Mouse (Mus musculus) hindbrain, postnatal 0 days (tissue): ENCODE measurements around the gene Nr4a3. TPM values are rescaled to one million over a fixed set of nuclear protein-coding genes. Genes with fewer than 3 reads are reported as not detected.
A peak's percentile ranks its signal among the peaks of the same experiment; 100 is the strongest.

Experiments used
- ATAC-seq: fragments of 200-750 bp; cut with Nextera tagmentation; 2 replicates; pipeline ENCODE4 v1.8.0; 2017; ENCODE audit warnings: mild to moderate bottlenecking, moderate TSS enrichment, moderate library complexity
- DNase-seq: peaks from one replicate; pipeline ENCODE4 v3.0.0-alpha.2; 2015; ENCODE audit warnings: low spot score
- H3K27ac ChIP-seq: fragments of 300-500 bp; sonication (generic); 2 replicates; pipeline ENCODE4 v1.5.1; 2014; ENCODE audit warnings: mild to moderate bottlenecking
- H3K27me3 ChIP-seq: fragments of 300-500 bp; sonication (generic); 2 replicates; pipeline ENCODE4 v1.6.1; 2014; ENCODE audit warnings: low read length, mixed read lengths; ENCODE audit not compliant: insufficient read depth
- H3K36me3 ChIP-seq: fragments of 300-500 bp; sonication (generic); 2 replicates; pipeline ENCODE4 v1.6.1; 2014; ENCODE audit warnings: low read length, mixed read lengths; ENCODE audit not compliant: insufficient read depth
- H3K4me1 ChIP-seq: fragments of 300-500 bp; sonication (generic); 2 replicates; pipeline ENCODE4 v1.6.1; 2014; ENCODE audit warnings: antibody characterized with exemption, low read length, mixed read lengths; ENCODE audit not compliant: insufficient read depth
- H3K4me2 ChIP-seq: fragments of 300-500 bp; sonication (generic); 2 replicates; pipeline ENCODE4 v1.6.1; 2014; ENCODE audit warnings: low read depth, mild to moderate bottlenecking, low read length, moderate library complexity, mixed read lengths
- H3K4me3 ChIP-seq: fragments of 300-500 bp; sonication (generic); 2 replicates; pipeline ENCODE4 v1.5.1; 2014; ENCODE audit warnings: low read length
- H3K9ac ChIP-seq: fragments of 300-500 bp; sonication (generic); replicated peaks from 2 replicates; pipeline ENCODE4 v1.6.1; 2014; ENCODE audit warnings: mild to moderate bottlenecking, low read length, moderate library complexity, mixed read lengths
- H3K9me3 ChIP-seq: fragments of 300-500 bp; sonication (generic); 2 replicates; pipeline ENCODE4 v1.6.1; 2016; ENCODE audit warnings: low read length, mixed read lengths
- CTCF ChIP-seq: IDR thresholded peaks from 2 replicates; pipeline ENCODE4 v1.5.1; 2016; ENCODE audit warnings: antibody characterized with exemption, control low read depth, low read depth
- WGBS: fragments of 180-500 bp; shearing (Covaris S2); extraction: QIAGEN DNeasy Blood & Tissue Kit; methylation state at CpG from one replicate; pipeline ENCODE4 v1.1.7; 2014; 5-methylcytosine and 5-hydroxymethylcytosine counted together
- polyA plus RNA-seq: library from polyadenylated mRNA; unstranded; fragments of >200 nt; fragmentation: Nextera tagmentation; extraction: Ambion mirVana; gene quantifications from 2 replicates; pipeline ENCODE4 v1.2.1, GENCODE M21; 2015
- total RNA-seq: library from RNA; depleted of rRNA; stranded (reverse); fragments of >200 nt; gene quantifications from 2 replicates; pipeline ENCODE4 v1.2.3, GENCODE M21; 2014; rRNA removed

Nr4a3 gene
- 2.1 and 2.9 TPM in 2 replicates for total RNA-seq
- polyA plus RNA-seq, result 1.2 and 1.8 TPM in 2 replicates

DNA sequence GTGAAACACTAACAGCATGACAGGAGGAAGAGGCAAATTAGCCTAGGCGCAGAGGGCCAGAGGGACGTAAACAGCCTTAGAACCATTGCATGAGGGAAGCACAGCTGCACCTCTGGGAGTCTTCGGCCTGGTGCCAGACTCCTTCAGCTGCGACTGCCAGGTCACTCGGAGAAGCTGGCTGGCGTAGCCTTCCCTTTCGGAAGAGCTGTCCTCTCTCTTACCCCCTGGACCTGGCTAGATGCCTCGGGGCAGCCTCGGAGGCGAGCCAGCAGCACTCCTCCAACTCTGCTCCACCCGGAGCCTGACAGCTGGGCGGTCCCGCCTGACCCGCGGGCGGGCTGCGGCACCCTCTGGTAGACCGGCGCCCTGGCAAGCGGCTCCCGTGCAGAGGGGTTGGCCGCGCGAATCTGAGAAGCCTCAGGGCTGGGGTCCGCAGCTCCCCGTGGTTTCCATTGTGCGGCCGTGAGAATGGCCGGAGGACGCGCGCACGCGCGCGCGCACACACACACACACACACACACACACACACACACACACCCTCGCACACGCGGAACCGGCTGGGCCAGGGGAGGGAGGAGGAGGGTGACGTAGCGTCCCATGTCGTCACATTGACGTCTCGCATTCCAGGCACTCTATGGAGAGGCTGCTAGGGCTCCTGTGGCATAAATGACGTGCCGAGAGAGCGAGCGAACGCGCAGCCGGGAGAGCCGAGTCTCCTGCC lies at the start of gene Nr4a3:
TSS of gene Nr4a3 (plus strand) at position 663 of the 721 bp plus-strand sequence.
- no peaks in the 10 kb centered on the region for H3K36me3 ChIP-seq
- no peaks in the 10 kb centered on the region for H3K9me3 ChIP-seq
- H3K4me3 ChIP-seq, result peak within 1 kb of the TSS; percentile 74
- H3K9ac ChIP-seq, result peak within 1 kb of the TSS; percentile 67
- under 1% methylated on average over 41 of the region's 54 CpGs for whole genome bisulfite sequencing
- ATAC-seq, result peak; percentile 77
- H3K4me2 ChIP-seq, result peak within 1 kb of the TSS; percentile 100
- TF ChIP-seq CTCF, result no peak; the same call in 1 of the 2 replicates
- peak within 1 kb of the TSS; percentile 96 for H3K27ac ChIP-seq
- peaks cover 18% of the 10 kb centered on the region for H3K4me1 ChIP-seq
- DNase-seq, result peak; percentile 93
- peaks cover 8% of the 10 kb centered on the region; the same call in 1 of the 2 replicates for H3K27me3 ChIP-seq

DNA sequence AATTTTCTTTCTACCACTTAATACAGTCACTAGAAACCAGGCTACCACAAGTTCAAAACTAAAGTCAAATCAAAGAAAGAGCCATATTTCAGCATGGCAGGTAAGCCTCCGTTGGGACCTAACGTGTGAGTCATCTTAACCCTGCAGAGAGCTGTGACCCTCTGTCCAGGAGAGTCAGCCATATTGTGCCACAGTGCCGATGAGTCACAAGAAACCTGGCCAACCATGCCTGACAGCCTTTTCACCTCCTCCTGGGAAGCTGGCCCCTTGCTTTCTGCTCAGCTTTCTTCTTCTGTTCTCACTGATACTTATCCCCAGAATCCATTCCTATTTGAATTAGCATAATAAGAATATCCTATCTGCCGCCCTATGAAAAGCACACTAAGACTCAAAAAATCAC lies 42.0 kb upstream of the Nr4a3 start:
- ATAC-seq (no peak), DNase-seq (no peak)
- no peak for TF ChIP-seq CTCF
- H3K9ac ChIP-seq, result no peak overlapping the region
- H3K9me3 ChIP-seq, result no peaks in the 10 kb centered on the region
- no peak overlapping the region for H3K4me2 ChIP-seq
- no peaks in the 10 kb centered on the region for H3K4me1 ChIP-seq
- no peaks in the 10 kb centered on the region for H3K36me3 ChIP-seq
- no peak overlapping the region for H3K27ac ChIP-seq
- 72% methylated on average over 4 of the region's 4 CpGs for whole genome bisulfite sequencing
- H3K4me3 ChIP-seq, result no peak overlapping the region
- H3K27me3 ChIP-seq, result no peaks in the 10 kb centered on the region

DNA sequence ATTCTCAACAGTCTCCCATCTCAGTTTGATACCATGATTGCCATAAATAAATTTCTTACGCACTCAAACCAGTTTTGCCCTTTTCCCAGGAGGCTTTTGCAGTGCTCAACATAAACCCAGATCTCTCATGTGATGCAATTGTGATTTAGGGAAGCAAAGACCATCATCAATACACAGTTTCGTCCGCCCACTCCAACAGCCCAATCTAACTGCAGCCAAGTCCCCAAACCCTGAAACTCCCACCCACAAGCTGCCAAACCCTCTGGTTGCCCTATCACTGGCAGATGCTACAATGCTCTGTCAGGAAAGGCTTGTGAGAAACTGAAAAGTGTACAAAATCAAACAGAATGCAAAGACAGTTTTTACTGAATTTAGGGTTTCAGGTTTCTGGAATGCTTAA lies 41.5 kb upstream of the Nr4a3 start:
- H3K4me3 ChIP-seq, result no peak overlapping the region
- DNase-seq (no peak), ATAC-seq (no peak)
- TF ChIP-seq CTCF, result no peak
- H3K27me3 ChIP-seq, result no peaks in the 10 kb centered on the region
- H3K4me1 ChIP-seq, result no peaks in the 10 kb centered on the region
- H3K27ac ChIP-seq, result no peak overlapping the region
- H3K4me2 ChIP-seq, result no peak overlapping the region
- H3K36me3 ChIP-seq, result no peaks in the 10 kb centered on the region
- 88% methylated on average over 3 of the region's 3 CpGs for WGBS
- no peaks in the 10 kb centered on the region for H3K9me3 ChIP-seq
- H3K9ac ChIP-seq, result no peak overlapping the region

DNA sequence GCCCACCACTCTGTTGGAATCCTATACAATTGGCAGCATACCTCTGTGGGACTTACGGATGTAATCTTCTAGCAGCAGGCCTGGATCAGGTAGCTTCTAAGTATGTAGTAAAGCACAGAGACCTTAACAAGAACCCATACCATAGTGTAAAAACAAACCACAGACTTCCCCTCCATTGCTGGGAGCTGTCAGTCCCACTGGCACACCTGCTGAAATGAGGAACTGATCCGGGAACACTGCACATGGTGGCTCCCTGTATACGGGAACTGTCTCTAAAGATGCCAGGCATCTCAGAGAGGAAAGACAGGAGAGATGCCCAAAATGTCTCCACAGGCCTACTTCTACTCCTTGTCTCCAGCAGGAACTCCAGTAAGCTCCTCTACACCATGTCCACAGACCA lies 38.6 kb upstream of the Nr4a3 start:
- no peaks in the 10 kb centered on the region for H3K4me1 ChIP-seq
- no peak overlapping the region for H3K9ac ChIP-seq
- WGBS, result 93% methylated on average over 3 of the region's 3 CpGs
- no peak for TF ChIP-seq CTCF
- H3K27ac ChIP-seq, result no peak overlapping the region
- ATAC-seq (no peak), DNase-seq (no peak)
- no peaks in the 10 kb centered on the region for H3K9me3 ChIP-seq
- H3K4me3 ChIP-seq, result no peak overlapping the region
- no peaks in the 10 kb centered on the region for H3K36me3 ChIP-seq
- H3K27me3 ChIP-seq, result no peaks in the 10 kb centered on the region
- H3K4me2 ChIP-seq, result no peak overlapping the region

DNA sequence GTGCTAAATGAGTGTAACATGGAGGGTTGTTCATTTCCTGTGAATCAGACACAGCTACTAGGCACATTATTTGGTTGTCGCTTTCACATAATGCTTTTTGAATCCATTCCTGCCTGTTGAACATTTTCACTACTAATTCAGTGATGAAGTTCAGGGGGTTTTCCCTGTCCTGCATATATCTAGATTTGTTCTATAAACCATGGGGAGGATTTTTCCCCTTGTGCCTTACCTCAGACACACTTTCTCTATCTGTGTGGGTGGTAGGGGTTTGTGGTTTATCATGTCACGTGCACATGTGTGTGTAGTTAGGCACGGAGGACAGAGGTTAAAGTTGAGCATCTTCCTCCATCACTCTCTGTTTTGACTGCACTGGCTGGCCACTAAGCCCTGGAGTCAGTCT lies 32.7 kb upstream of the Nr4a3 start:
- WGBS, result 97% methylated on average over 3 of the region's 3 CpGs
- no peaks in the 10 kb centered on the region for H3K9me3 ChIP-seq
- TF ChIP-seq CTCF, result no peak

DNA sequence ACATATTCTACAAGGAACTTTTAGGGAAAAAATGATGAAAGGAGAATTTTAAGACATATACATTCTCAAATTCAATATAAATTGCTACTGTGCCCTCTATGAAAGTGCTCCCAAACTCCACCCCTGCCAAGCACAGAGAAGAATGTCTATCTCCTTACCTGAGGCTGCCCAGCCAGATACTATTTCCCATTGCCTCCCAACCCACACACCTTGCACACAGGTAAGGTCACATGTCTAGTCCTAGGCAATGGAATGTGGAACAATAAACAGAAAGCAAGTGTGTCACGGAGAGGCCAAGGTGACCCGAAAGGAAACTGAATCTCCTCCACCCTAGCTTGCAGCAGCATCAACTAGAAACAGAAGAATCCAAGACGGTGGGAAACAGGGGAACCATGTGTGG lies 22.0 kb upstream of the Nr4a3 start:
- Histone ChIP-seq H3K9ac (no peak overlapping the region), H3K4me1 (no peaks in the 10 kb centered on the region), H3K4me2 (no peak overlapping the region), H3K4me3 (no peak overlapping the region), H3K36me3 (no peaks in the 10 kb centered on the region), H3K27me3 (no peaks in the 10 kb centered on the region), H3K9me3 (no peaks in the 10 kb centered on the region), H3K27ac (no peak overlapping the region)
- TF ChIP-seq CTCF, result no peak
- ATAC-seq (no peak), DNase-seq (no peak)
- WGBS, result 93% methylated on average over 3 of the region's 3 CpGs

More for the DNA sequence above, 32.7 kb upstream of the Nr4a3 start:
- no peak for DNase-seq
- Histone ChIP-seq H3K4me2 (no peak overlapping the region), H3K27ac (no peak overlapping the region), H3K4me1 (no peaks in the 10 kb centered on the region), H3K4me3 (no peak overlapping the region), H3K9ac (no peak overlapping the region), H3K36me3 (no peaks in the 10 kb centered on the region), H3K27me3 (no peaks in the 10 kb centered on the region)
- no peak for ATAC-seq

- no peaks in the 10 kb centered on the region for H3K9me3 ChIP-seq
- no peaks in the 10 kb centered on the region for H3K27me3 ChIP-seq
- no peak overlapping the region for H3K27ac ChIP-seq
- no peak overlapping the region for H3K4me3 ChIP-seq
- TF ChIP-seq CTCF, result peak; percentile 42
- no peak overlapping the region for H3K4me2 ChIP-seq
- no peaks in the 10 kb centered on the region for H3K4me1 ChIP-seq
- ATAC-seq, result no peak
- H3K9ac ChIP-seq, result no peak overlapping the region
- peak; percentile 21 for DNase-seq
- no peaks in the 10 kb centered on the region for H3K36me3 ChIP-seq
- 61% methylated on average over 24 of the region's 24 CpGs for WGBS
Observed at GRCm38 (mm10) chr4:48029652-48030051, 15.3 kb upstream of the Nr4a3 start.
